Comparison of ENCODE assay signal across 8 mouse cellular contexts in genomic region chr1:177442196-177442808, GRCm38 (mm10). TPM values are rescaled to one million over a fixed set of nuclear protein-coding genes. Genes with fewer than 3 reads are reported as not detected.
DNase-seq lines count a peak whose midpoint lies in the region; ATAC-seq lines count a peak whose summit lies in the region.

TSS of gene Zbtb18 (plus strand) at chr1:177442351.

- peak within 1 kb of the TSS; percentile 90 for H3K9ac ChIP-seq in embryonic facial prominence, embryonic 11.5 days (replicated peaks; ENCODE audit: low read length)
- H3K9ac ChIP-seq in heart, embryonic 14.5 days (ENCODE audit: low read length), result peak within 1 kb of the TSS; percentile 94

- peak within 1 kb of the TSS; percentile 93 for H3K27ac ChIP-seq in embryonic facial prominence, embryonic 11.5 days (replicated peaks; ENCODE audit: low read depth, low read length)
- peak within 1 kb of the TSS; percentile 93 to 98 for H3K27ac ChIP-seq in heart, embryonic 14.5 days (replicated peaks in 1 of 2; ENCODE audit: control insufficient read depth in 1 of 2, insufficient read depth in 1 of 2, low read depth in 2 of 2, low read length in 2 of 2)

- intact Hi-C loops in left cerebral cortex, postnatal 25 days (cut with DNase I), result loop anchor here (2.0 to 10.0 kb wide), 7 partner anchors 130 to 558 kb away; partner anchors contain the start of gene Akt3

- no peak for ATAC-seq in embryonic facial prominence, embryonic 11.5 days (replicated peaks; ENCODE audit: insufficient number of reproducible peaks, low FRiP score, low TSS enrichment, low read depth)
- ATAC-seq in heart, embryonic 14.5 days (ENCODE audit: insufficient number of reproducible peaks, insufficient read depth, low FRiP score, low read depth), result peak; percentile 25

- no peaks in the 10 kb centered on the region for H3K9me3 ChIP-seq in embryonic facial prominence, embryonic 11.5 days (replicated peaks; ENCODE audit: control insufficient read depth, low read length)
- H3K9me3 ChIP-seq in heart, embryonic 14.5 days (ENCODE audit: control insufficient read depth, low read length), result no peaks in the 10 kb centered on the region

- DNase-seq in cerebellum, postnatal 10 days, result peak; percentile 95 to 97
- DNase-seq in cerebellum, adult 8-10 months, result no peak
- DNase-seq in CD4-positive helper T cell, adult 2 months (ENCODE audit: low read depth, low spot score), result peak; percentile 60
- DNase-seq in embryonic facial prominence, embryonic 11.5 days (ENCODE audit: low spot score), result no peak
- no peak for DNase-seq in left cerebral cortex, postnatal 25 days (ENCODE audit: low spot score in 2 of 2)
- DNase-seq in naive thymus-derived CD4-positive, alpha-beta T cell, adult 2 months (ENCODE audit: low read depth), result peak; percentile 51
- no peak for DNase-seq in urinary bladder, postnatal 14 days (ENCODE audit: low spot score)

- no peaks in the 10 kb centered on the region for H3K36me3 ChIP-seq in embryonic facial prominence, embryonic 11.5 days (replicated peaks; ENCODE audit: control insufficient read depth, insufficient read depth, low read depth, low read length)
- H3K36me3 ChIP-seq in heart, embryonic 14.5 days (ENCODE audit: control insufficient read depth, insufficient read depth, low read length), result peaks cover 1% of the 10 kb centered on the region; the same call in 1 of the 2 replicates

- peaks cover 8% of the 10 kb centered on the region for H3K4me1 ChIP-seq in embryonic facial prominence, embryonic 11.5 days (ENCODE audit: control insufficient read depth, insufficient read depth, low read length)
- peaks cover 5 to 28% of the 10 kb centered on the region in 2 experiments; a peak in 3 of 4 replicates for H3K4me1 ChIP-seq in heart, embryonic 14.5 days (ENCODE audit: control insufficient read depth in 2 of 2, insufficient read depth in 2 of 2, low read length in 2 of 2)

- peak within 1 kb of the TSS; percentile 82 for H3K4me3 ChIP-seq in embryonic facial prominence, embryonic 11.5 days (ENCODE audit: low read depth, low read length)
- peak within 1 kb of the TSS; percentile 82 to 91 for H3K4me3 ChIP-seq in heart, embryonic 14.5 days (ENCODE audit: control insufficient read depth in 1 of 2, insufficient read depth in 1 of 2, low read depth in 1 of 2, low read length in 2 of 2)

- WGBS in embryonic facial prominence, embryonic 11.5 days, result 0% methylated on average over 2 of the region's 106 CpGs
- whole genome bisulfite sequencing in heart, embryonic 14.5 days, result 1% methylated on average over 31 of the region's 106 CpGs

- H3K27me3 ChIP-seq in embryonic facial prominence, embryonic 11.5 days (ENCODE audit: control insufficient read depth, insufficient read depth, low read length), result no peaks in the 10 kb centered on the region
- H3K27me3 ChIP-seq in heart, embryonic 14.5 days (ENCODE audit: control insufficient read depth, insufficient read depth, low read length), result no peaks in the 10 kb centered on the region

- peak within 1 kb of the TSS; percentile 81 for H3K4me2 ChIP-seq in embryonic facial prominence, embryonic 11.5 days (ENCODE audit: low read depth, low read length)
- peak within 1 kb of the TSS; percentile 89 for H3K4me2 ChIP-seq in heart, embryonic 14.5 days (ENCODE audit: low read length)

RNA-seq across cellular contexts. Expression of gene Zbtb18, which starts in this region (rescaled TPM):
- 3.7 and 6.6 TPM in 2 replicates for polyA plus RNA-seq in embryonic facial prominence, embryonic 11.5 days (2014; fragmentation: Nextera tagmentation; extraction: Ambion mirVana)
- polyA plus RNA-seq in heart, embryonic 14.5 days (2014; fragmentation: Nextera tagmentation; extraction: Ambion mirVana), result 2.0 and 2.5 TPM in 2 replicates
- total RNA-seq in left cerebral cortex, postnatal 25 days (2021), result 100 to 1,000 TPM; 359 to 413 TPM

Comparison
In these comparisons a context has a peak if more than half of its experiments do, and no peak if none do; other contexts are left out.
1. DNase-seq: peak in cerebellum, postnatal 10 days (2 of 2), CD4-positive helper T cell, adult 2 months (single experiment) and naive thymus-derived CD4-positive, alpha-beta T cell, adult 2 months (single experiment); none in cerebellum, adult 8-10 months (single experiment), embryonic facial prominence, embryonic 11.5 days (single experiment), left cerebral cortex, postnatal 25 days (0 of 2) and urinary bladder, postnatal 14 days (single experiment).